Mouse (Mus musculus) spleen, embryonic (tissue): ENCODE results near the gene Tssc4.

Experiments used
- CTCF ChIA-PET: fragments of 350-600 bp; sonication (Branson Sonifier 250); formaldehyde crosslinking; loops from one replicate; lab custom pipeline; 2022; lab: Charles Lee

The Tssc4 gene

DNA sequence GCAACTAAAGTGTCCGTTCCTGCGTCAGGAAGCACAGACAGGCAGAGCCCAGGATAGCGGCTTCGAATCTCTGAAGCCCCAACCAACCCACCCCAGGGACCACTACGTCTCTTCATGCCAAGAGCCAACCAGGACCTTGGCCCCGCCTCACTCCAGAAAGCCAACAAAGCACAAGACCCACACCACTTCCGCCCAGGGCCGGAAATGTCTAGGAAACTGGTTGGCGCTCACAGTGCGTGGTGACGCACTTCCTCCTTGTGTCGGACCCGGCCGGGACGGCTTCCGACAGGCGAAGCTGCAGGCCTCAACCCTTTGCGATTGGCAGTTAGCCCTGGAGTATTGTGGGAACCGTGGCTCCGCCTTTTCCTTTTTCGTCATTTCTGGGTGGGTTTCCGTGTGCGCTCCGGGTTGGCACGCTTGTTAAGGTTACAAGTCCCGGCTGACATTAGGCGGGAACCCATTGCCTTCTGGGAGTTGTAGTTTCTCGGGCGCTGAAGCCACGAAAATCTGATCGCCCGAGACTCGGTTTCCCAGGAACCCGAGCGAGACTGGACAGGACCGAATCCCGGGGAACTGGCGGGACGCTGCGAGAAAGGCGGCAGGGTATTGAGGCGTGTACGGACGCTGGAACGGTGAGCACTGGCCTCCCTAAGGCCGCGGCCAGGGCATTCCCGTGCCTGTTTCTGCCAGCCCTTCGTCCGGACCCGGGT lies at the start of gene Tssc4:
Gene Tssc4 (plus strand): TSS at position 368 of the 710 bp plus-strand sequence.
- CTCF ChIA-PET = interaction anchor here (1.2 kb wide), 1 partner anchor 10 kb away, joined by 4 read pairs; no protein-coding TSS in a partner anchor

- CTCF ChIA-PET = no interaction called here
Measured at GRCm38 (mm10) chr7:143020040-143020439, 49.0 kb upstream of the Tssc4 start.

DNA sequence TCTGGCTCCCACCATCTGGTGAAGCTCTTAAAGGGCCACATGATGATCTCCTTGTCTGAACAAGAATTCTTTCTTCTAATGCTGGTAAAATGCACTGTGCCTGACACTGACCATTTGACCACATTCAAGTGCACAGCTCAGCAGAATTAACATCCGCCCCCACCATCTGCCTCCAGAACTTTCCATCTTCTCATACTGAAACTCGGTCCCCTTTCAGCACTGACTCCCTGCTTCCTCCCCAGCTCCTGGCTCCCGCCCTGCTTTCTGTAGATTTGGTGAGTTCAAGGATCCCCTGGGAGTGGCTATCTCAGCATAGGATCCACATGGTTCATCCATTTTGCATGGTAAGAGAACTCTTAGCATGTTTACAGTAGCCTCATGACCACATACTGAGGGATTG lies 48.3 kb upstream of the Tssc4 start:
- CTCF ChIA-PET = no interaction called here

DNA sequence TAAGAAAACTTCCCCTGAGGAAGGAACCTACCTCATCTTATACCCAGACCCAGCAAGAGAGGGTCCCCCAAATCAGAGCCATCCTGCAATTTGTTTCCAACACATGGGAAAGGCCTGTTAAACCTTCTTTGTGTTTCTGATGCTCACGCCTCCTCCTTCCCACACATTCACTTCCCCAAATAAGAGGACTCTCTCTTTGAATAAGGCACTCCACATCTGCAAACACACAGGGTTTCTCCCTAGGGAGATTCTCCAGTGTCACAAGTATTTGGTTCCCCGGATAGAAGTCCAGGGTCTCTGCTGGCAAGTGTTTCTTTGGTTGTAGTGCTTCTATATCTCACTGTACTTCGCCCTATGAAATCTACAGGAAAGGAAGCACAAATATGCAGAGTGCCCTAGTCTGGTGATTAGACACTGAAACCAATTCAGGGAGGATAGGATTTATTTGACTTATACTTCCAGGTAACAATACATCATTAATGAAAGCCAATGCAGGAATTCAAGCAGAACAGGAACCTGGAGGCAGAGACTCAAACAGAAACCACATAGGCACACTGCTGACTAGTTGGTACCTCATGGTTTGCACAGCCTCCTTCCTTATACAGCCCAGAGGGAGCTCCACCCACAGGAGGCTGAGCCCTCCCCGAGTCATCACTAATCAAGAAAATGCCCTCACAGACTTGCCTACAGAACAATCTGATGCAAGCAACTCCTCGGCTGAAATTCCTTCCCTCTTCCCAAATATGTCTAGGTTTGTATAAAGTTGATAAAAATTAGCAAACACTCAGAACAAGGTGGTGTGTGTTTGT lies 47.5 kb upstream of the Tssc4 start:
- CTCF ChIA-PET = no interaction called here

GRCm38 (mm10) chr7:143023499-143023898 lies 45.5 kb upstream of the Tssc4 start:
- CTCF ChIA-PET = no interaction called here

GRCm38 (mm10) chr7:143024293-143024692 lies 44.8 kb upstream of the Tssc4 start:
- CTCF ChIA-PET = no interaction called here

- CTCF ChIA-PET = no interaction called here
Measured at GRCm38 (mm10) chr7:143025496-143025895, 43.6 kb upstream of the Tssc4 start.

DNA sequence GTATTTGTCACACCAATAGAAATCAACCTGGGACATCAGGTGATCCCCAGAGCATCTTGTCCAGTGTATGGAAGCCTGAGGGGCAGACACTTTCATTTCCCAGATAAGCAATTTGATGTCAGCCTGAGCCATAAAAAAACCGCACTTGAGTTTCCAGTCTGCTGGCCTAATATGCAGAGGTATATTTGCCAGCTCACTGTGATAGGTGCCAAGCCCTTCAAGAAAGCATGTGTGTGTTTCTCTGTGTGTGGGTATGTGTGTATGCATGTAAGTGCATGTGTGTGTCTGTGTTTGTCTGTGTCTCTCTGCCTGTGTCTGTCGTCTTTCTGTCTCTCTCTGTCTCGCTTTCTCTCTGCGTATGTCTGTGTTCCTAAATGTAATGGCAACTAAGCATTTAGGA lies 41.9 kb upstream of the Tssc4 start:
- CTCF ChIA-PET = interaction anchor here (0.8 kb wide), 1 partner anchor 14 kb away, joined by 3 read pairs; no protein-coding TSS in a partner anchor

DNA sequence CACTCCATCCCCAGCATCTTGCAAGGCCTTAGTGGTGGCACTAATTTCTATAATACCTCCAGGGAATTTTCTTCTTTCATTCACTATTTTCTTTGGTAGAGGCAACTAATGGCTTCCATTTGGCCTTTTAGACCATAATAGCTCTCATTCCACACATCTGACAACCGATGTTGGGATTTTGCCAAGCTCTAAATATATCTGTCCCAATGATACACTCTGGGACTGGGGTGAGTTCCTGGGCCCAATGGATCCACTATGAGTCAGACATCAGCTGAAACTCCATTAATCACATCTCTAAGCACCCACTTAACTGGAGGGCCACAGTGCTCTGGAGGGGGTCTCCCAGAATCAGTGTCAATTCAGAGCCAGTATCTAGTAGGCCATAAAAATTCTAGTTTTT lies 37.2 kb upstream of the Tssc4 start:
- CTCF ChIA-PET = no interaction called here

DNA sequence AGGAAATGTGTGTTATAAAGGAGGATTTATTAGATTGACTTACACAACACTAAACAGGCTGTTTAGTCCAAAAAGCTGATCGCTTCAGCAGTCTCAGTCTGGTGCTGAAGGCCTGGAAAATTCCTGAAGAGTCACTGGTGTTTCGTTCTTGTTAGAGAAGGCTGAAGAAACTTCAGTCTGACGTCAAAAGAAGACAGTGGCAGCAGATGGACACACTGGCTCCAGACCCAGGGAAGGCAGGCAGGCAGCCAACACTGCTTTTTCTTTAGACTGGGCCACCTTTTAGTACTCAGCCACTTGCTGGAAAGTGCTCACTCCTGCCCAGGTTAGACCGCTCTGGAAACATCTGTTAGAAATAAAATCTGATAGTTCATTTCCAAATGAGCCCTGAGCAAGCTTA lies 35.5 kb upstream of the Tssc4 start:
- CTCF ChIA-PET = interaction anchor here (1.5 kb wide), 1 partner anchor 20 kb away, joined by 3 read pairs; no protein-coding TSS in a partner anchor

DNA sequence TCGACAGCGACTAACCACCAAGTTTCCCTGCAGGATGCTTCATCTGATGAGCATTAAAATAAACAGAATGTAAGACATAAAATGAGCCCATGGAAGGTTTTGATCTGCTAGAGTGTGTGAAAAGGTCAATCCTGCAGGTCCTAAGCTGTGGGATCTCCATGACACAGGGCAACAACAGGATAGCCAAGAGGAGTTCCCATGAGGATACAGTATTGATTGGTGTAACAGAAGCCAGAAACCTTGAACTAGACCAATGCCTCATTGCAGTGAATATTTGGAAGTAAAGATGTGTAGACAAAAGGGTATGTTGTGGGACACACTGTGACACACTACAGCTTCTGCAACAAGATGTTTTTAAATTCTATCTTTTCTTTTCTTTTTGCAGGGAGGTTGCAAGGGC lies 34.9 kb upstream of the Tssc4 start:
- CTCF ChIA-PET = interaction anchor here (1.5 kb wide), 1 partner anchor 19 kb away, joined by 3 read pairs; no protein-coding TSS in a partner anchor

GRCm38 (mm10) chr7:143034519-143035450 lies 34.3 kb upstream of the Tssc4 start:
- CTCF ChIA-PET = no interaction called here

DNA sequence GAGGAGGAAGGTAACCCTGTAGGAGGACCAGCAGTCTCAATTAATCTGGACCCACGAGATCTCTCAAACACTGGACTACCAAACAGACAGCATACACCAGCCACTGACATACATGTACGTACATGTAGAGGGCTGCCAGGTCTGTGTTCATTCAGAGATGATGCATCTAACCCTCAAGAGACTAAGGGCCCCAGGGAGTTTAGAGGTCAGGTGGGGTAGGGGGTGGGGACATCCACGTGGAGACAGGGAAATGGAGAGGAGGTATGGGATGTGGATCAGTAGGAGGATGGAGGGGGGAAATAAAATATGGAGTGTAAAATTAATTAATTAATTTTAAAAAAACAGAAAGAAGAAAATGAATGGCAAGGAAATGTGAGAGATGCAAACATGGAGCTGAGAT lies 32.3 kb upstream of the Tssc4 start:
- CTCF ChIA-PET = interaction anchor here (0.6 kb wide), 1 partner anchor 469 kb away, joined by 3 read pairs; no protein-coding TSS in a partner anchor

GRCm38 (mm10) chr7:143037306-143037705 lies 31.7 kb upstream of the Tssc4 start:
- CTCF ChIA-PET = no interaction called here

DNA sequence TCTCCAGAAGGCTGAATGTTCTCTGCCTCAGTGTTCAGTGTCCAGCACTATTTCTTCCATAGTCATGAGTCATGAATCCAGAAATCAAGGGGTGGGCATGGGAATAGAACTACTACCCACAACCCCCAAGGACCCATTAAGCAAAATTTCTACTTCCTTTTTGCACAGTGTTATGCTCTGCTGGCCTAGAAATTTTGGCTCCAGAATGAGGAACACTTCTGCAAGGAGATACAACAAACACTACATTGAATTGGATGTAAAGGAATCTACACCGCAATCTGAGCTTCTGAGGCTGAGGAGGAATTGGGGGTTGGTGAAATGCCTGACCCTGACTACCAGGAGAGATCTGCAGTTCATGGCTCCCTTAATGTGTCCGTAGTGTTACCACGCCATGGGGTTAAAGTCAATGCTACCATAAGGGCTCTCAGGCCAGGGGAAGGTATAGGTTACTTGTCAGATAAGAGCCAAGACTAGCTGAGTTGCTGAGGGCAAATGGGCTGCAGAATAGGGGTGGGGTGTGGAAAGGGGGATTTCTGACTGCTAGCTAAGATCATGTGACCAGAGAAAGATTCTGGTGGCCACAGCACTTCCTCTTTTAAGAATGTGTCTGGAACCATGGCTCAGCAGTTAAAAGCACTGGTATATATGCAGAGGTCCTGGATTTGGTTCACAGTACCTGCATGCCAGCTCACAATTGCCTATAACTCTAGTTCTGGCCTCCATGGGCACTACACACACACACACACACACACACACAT lies 30.7 kb upstream of the Tssc4 start:
- CTCF ChIA-PET = no interaction called here

- CTCF ChIA-PET = no interaction called here
Measured at GRCm38 (mm10) chr7:143040561-143040960, 28.5 kb upstream of the Tssc4 start.

DNA sequence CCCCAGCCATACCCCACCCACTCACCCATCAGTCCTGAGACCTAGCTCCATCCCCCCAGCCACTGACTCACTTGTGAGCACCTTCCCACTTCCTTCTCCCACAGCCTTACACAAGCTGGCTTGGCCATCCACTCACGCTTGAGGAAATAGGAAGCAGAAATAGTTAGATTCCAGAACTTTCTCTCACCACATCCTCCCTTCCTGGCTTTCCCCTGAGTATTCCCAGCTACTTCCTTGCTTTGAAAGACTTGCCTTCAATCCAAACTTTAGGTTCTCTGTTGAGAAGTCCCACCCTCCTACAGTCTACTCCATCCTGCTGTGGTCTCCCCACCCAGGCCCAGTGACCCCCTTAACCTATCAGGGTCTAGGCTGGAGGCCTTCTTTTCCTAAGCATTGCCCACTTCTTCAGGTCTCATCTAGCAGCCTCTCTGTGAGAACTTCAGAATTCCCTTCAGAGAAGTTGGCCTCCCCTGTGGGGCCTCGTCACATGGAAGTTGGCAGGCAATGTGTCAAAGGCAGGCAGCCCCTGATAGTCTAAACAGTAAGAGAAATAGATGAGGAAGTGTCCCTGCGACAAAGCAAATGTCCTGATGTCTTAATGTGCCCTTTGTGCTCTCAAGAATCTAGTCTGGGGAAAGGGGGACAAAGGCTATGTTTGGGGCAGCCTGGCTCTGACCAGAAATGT lies 27.8 kb upstream of the Tssc4 start:
- CTCF ChIA-PET = no interaction called here

GRCm38 (mm10) chr7:143042089-143042488 lies 27.0 kb upstream of the Tssc4 start:
- CTCF ChIA-PET = no interaction called here

DNA sequence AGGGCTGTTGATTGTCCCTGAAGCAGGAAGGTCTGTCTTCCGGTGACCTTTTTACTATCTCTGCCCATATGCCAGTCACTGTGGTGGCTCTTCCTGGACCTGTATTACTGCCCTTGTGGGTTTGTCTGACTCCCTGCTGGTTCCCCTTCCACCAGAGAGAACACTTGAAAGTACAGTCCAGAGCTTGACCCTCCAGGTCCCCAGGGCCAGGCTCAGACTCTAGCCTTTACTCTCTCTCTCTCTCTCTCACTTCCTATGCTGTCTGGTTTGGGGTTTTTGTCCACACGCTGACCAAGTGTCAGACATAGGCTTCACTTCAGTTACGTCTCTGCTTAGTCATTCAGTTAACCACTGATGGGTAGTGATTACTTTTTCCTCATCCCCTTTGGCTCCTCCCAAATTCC lies 26.1 kb upstream of the Tssc4 start:
- CTCF ChIA-PET = interaction anchor here (1.0 kb wide), 1 partner anchor 28 kb away, joined by 3 read pairs; no protein-coding TSS in a partner anchor
